26 mouse cellular contexts compared by ENCODE assay signal in genomic region chr6:135713716-135714115, GRCm38 (mm10).
"Had no signal": no experiment of that assay in that cellular context is flagged by ENCODE, and none has a peak within 500 bp of the region (broad histone marks: within the 10 kb centered on the region; RNA-seq: fewer than 3 reads in every experiment).

No protein-coding gene starts in this region.

- H3K9ac ChIP-seq: heart, embryonic 12.5 days; hindbrain, embryonic 12.5 days; hindbrain, embryonic 14.5 days; intestine, embryonic 15.5 days; limb, embryonic 13.5 days; limb, embryonic 15.5 days; liver, embryonic 12.5 days; liver, embryonic 14.5 days had no signal

- H3K27ac ChIP-seq: gastrocnemius, adult 2 months; heart, embryonic 10.5 days; hindbrain, embryonic 10.5 days; hindbrain, embryonic 12.5 days; hindbrain, embryonic 14.5 days; intestine, embryonic 15.5 days; kidney, postnatal 0 days; limb, embryonic 13.5 days; limb, embryonic 15.5 days; liver, embryonic 12.5 days; liver, embryonic 14.5 days had no signal

- H3K4me3 ChIP-seq: gastrocnemius, adult 2 months; heart, embryonic 10.5 days; heart, embryonic 12.5 days; hindbrain, embryonic 10.5 days; hindbrain, embryonic 12.5 days; intestine, embryonic 15.5 days; limb, embryonic 13.5 days; limb, embryonic 15.5 days; liver, embryonic 12.5 days had no signal

- H3K4me1 ChIP-seq: heart, embryonic 10.5 days; hindbrain, embryonic 10.5 days; hindbrain, embryonic 12.5 days; intestine, embryonic 15.5 days; limb, embryonic 13.5 days; limb, embryonic 15.5 days; liver, embryonic 12.5 days had no signal

- ATAC-seq: hindbrain, embryonic 16.5 days; inflammation-experienced regulatory T-cells, adult 6 months; intestine, embryonic 15.5 days; intestine, postnatal 0 days; liver, embryonic 12.5 days had no signal

- H3K9me3 ChIP-seq: heart, embryonic 10.5 days; heart, embryonic 12.5 days; hindbrain, embryonic 10.5 days; hindbrain, embryonic 12.5 days; intestine, embryonic 15.5 days; limb, embryonic 13.5 days; limb, embryonic 15.5 days; liver, embryonic 12.5 days had no signal

- H3K4me2 ChIP-seq: heart, embryonic 12.5 days; hindbrain, embryonic 12.5 days; hindbrain, embryonic 14.5 days; intestine, embryonic 15.5 days; limb, embryonic 13.5 days; limb, embryonic 15.5 days; liver, embryonic 12.5 days had no signal

- H3K36me3 ChIP-seq: heart, embryonic 10.5 days; heart, embryonic 12.5 days; hindbrain, embryonic 10.5 days; hindbrain, embryonic 12.5 days; intestine, embryonic 15.5 days; limb, embryonic 13.5 days; limb, embryonic 15.5 days; liver, embryonic 12.5 days had no signal

- H3K27me3 ChIP-seq: heart, embryonic 12.5 days; hindbrain, embryonic 12.5 days; intestine, embryonic 15.5 days; limb, embryonic 13.5 days; limb, embryonic 15.5 days; liver, embryonic 12.5 days had no signal

- DNase-seq: gastrocnemius, adult 2 months; gastrocnemius, postnatal 10 days; gastrocnemius, postnatal 25 days; heart, postnatal 10 days; heart, postnatal 4 days; kidney, adult 18-20 months; kidney, adult 8-10 months; kidney, postnatal 14 days; kidney, postnatal 36 days; layer of hippocampus, adult 9-11 months; layer of hippocampus, postnatal 36 days; left cerebral cortex, postnatal 4 days had no signal
